Mouse (Mus musculus) neural tube, embryonic 15.5 days (tissue): ENCODE measurements around the gene Tomm70a. TPM values are rescaled to one million over a fixed set of nuclear protein-coding genes. Genes with fewer than 3 reads are reported as not detected.

Experiments used
- ATAC-seq: fragments of 200-750 bp; cut with Nextera tagmentation; 2 replicates; pipeline ENCODE4 v1.8.0; 2017; ENCODE audit warnings: mild to moderate bottlenecking, moderate TSS enrichment, moderate library complexity; ENCODE audit not compliant: low FRiP score
- H3K27ac ChIP-seq: fragments of 300-500 bp; sonication (generic); replicated peaks from 2 replicates; pipeline ENCODE4 v1.5.1; 2015; ENCODE audit warnings: mild to moderate bottlenecking, inconsistent platforms
- H3K27me3 ChIP-seq: fragments of 300-500 bp; sonication (generic); replicated peaks from 2 replicates; pipeline ENCODE4 v1.6.1; 2015; ENCODE audit warnings: inconsistent platforms
- H3K36me3 ChIP-seq: fragments of 300-500 bp; sonication (generic); 2 replicates; pipeline ENCODE4 v1.6.1; 2015; ENCODE audit warnings: inconsistent platforms
- H3K4me1 ChIP-seq: fragments of 300-500 bp; sonication (generic); 2 replicates; pipeline ENCODE4 v1.6.1; 2015; ENCODE audit warnings: inconsistent platforms
- H3K4me2 ChIP-seq: fragments of 300-500 bp; sonication (generic); 2 replicates; pipeline ENCODE4 v1.6.1; 2015; ENCODE audit warnings: inconsistent platforms, mild to moderate bottlenecking, moderate library complexity
- H3K4me3 ChIP-seq: fragments of 300-500 bp; sonication (generic); replicated peaks from 2 replicates; pipeline ENCODE4 v1.5.1; 2015; ENCODE audit warnings: mild to moderate bottlenecking, inconsistent platforms
- H3K9ac ChIP-seq: fragments of 300-500 bp; sonication (generic); replicated peaks from 2 replicates; pipeline ENCODE4 v1.6.1; 2015; ENCODE audit warnings: mild to moderate bottlenecking, inconsistent platforms
- H3K9me3 ChIP-seq: fragments of 300-500 bp; sonication (generic); replicated peaks from 2 replicates; pipeline ENCODE4 v1.6.1; 2016; ENCODE audit warnings: inconsistent platforms
- WGBS: fragments of 180-500 bp; shearing (Covaris S2); methylation state at CpG from one replicate; pipeline ENCODE4 v1.1.7; 2015; ENCODE audit warnings: mixed read lengths; 5-methylcytosine and 5-hydroxymethylcytosine counted together
- polyA plus RNA-seq: library from polyadenylated mRNA; unstranded; fragments of >200 nt; fragmentation: Nextera tagmentation; extraction: Ambion mirVana; gene quantifications from 2 replicates; pipeline ENCODE4 v1.2.1, GENCODE M21; 2015

The Tomm70a gene
- polyA plus RNA-seq, 1 experiment from 2014 or later: 66.8 TPM

GRCm38 (mm10) chr16:57155899-57156298 is 34.4 kb downstream of the Tomm70a start:
- no peak overlapping the region for H3K27ac ChIP-seq
- peaks cover 51% of the 10 kb centered on the region for H3K36me3 ChIP-seq
- no peak overlapping the region for H3K4me3 ChIP-seq
- H3K9ac ChIP-seq: no peak overlapping the region
- ATAC-seq: no peak
- no peaks in the 10 kb centered on the region for H3K27me3 ChIP-seq
- H3K4me1 ChIP-seq: no peaks in the 10 kb centered on the region
- H3K9me3 ChIP-seq: no peaks in the 10 kb centered on the region
- no peak overlapping the region for H3K4me2 ChIP-seq

GRCm38 (mm10) chr16:57157076-57157475 is 35.6 kb downstream of the Tomm70a start:
- 95% methylated on average over 4 of the region's 4 CpGs for WGBS
- Histone ChIP-seq H3K4me2 (no peak overlapping the region), H3K36me3 (peaks cover 51% of the 10 kb centered on the region), H3K27me3 (no peaks in the 10 kb centered on the region), H3K9ac (no peak overlapping the region), H3K27ac (no peak overlapping the region), H3K9me3 (no peaks in the 10 kb centered on the region), H3K4me3 (no peak overlapping the region), H3K4me1 (no peaks in the 10 kb centered on the region)
- no peak; the same call in 1 of the 2 replicates for ATAC-seq

GRCm38 (mm10) chr16:57157728-57158127 is 36.2 kb downstream of the Tomm70a start:
- no peak overlapping the region for H3K27ac ChIP-seq
- no peak overlapping the region for H3K4me3 ChIP-seq
- peaks cover 46% of the 10 kb centered on the region for H3K36me3 ChIP-seq
- no peaks in the 10 kb centered on the region for H3K9me3 ChIP-seq
- 85% methylated on average over 4 of the region's 4 CpGs for WGBS
- H3K27me3 ChIP-seq: no peaks in the 10 kb centered on the region
- H3K4me2 ChIP-seq: no peak overlapping the region
- no peak for ATAC-seq
- no peak overlapping the region for H3K9ac ChIP-seq
- H3K4me1 ChIP-seq: no peaks in the 10 kb centered on the region

- no peak for ATAC-seq
- WGBS: 79% methylated on average over 7 of the region's 7 CpGs
- no peaks in the 10 kb centered on the region for H3K9me3 ChIP-seq
These were observed 38.3 kb downstream of the Tomm70a start for GRCm38 (mm10) chr16:57159835-57160234.

GRCm38 (mm10) chr16:57162841-57163240 is 41.3 kb downstream of the Tomm70a start:
- Histone ChIP-seq H3K4me2 (no peak overlapping the region), H3K27me3 (no peaks in the 10 kb centered on the region), H3K4me1 (peaks cover 11% of the 10 kb centered on the region), H3K4me3 (no peak overlapping the region), H3K9me3 (no peaks in the 10 kb centered on the region), H3K9ac (no peak overlapping the region), H3K27ac (no peak overlapping the region), H3K36me3 (peaks cover 26% of the 10 kb centered on the region)
- no peak for ATAC-seq
- 94% methylated on average over 5 of the region's 5 CpGs for WGBS

More at GRCm38 (mm10) chr16:57159835-57160234, 38.3 kb downstream of the Tomm70a start:
- Histone ChIP-seq H3K4me1 (no peaks in the 10 kb centered on the region), H3K27me3 (no peaks in the 10 kb centered on the region), H3K27ac (no peak overlapping the region), H3K36me3 (peaks cover 46% of the 10 kb centered on the region), H3K4me2 (no peak overlapping the region), H3K4me3 (no peak overlapping the region), H3K9ac (no peak overlapping the region)

- Histone ChIP-seq H3K4me1 (peaks cover 15% of the 10 kb centered on the region), H3K27ac (no peak overlapping the region), H3K4me3 (no peak overlapping the region), H3K4me2 (no peak overlapping the region), H3K36me3 (peaks cover 25% of the 10 kb centered on the region), H3K9ac (no peak overlapping the region), H3K9me3 (no peaks in the 10 kb centered on the region), H3K27me3 (no peaks in the 10 kb centered on the region)
- no peak for ATAC-seq
- WGBS: 85% methylated on average over 1 of the region's 1 CpGs
These were observed 42.2 kb downstream of the Tomm70a start for GRCm38 (mm10) chr16:57163694-57164093.

- Histone ChIP-seq H3K4me2 (no peak overlapping the region), H3K27me3 (no peaks in the 10 kb centered on the region), H3K36me3 (peaks cover 19% of the 10 kb centered on the region), H3K4me3 (no peak overlapping the region), H3K9ac (no peak overlapping the region), H3K9me3 (no peaks in the 10 kb centered on the region), H3K27ac (no peak overlapping the region), H3K4me1 (peaks cover 15% of the 10 kb centered on the region)
- 95% methylated on average over 5 of the region's 5 CpGs for WGBS
- ATAC-seq: no peak
These were observed 43.7 kb downstream of the Tomm70a start for GRCm38 (mm10) chr16:57165157-57165556.

GRCm38 (mm10) chr16:57166086-57166485 is 44.6 kb downstream of the Tomm70a start:
- Histone ChIP-seq H3K27me3 (no peaks in the 10 kb centered on the region), H3K4me1 (peaks cover 15% of the 10 kb centered on the region), H3K36me3 (peaks cover 19% of the 10 kb centered on the region), H3K9me3 (no peaks in the 10 kb centered on the region), H3K4me3 (peak overlapping the region; percentile 59; the same call in 1 of the 2 replicates), H3K9ac (no peak overlapping the region), H3K4me2 (peak overlapping the region; percentile 82), H3K27ac (no peak overlapping the region)
- WGBS: 92% methylated on average over 6 of the region's 6 CpGs
- no peak for ATAC-seq

GRCm38 (mm10) chr16:57166611-57167513 is 45.4 kb downstream of the Tomm70a start, which contains the start of gene Nit2:
Gene Nit2 (minus strand): TSS chr16:57167341.
- Histone ChIP-seq H3K4me2 (peak within 1 kb of the TSS; percentile 82), H3K27ac (peak within 1 kb of the TSS; percentile 84), H3K4me1 (peaks cover 15% of the 10 kb centered on the region), H3K4me3 (peak within 1 kb of the TSS; percentile 59), H3K27me3 (no peaks in the 10 kb centered on the region), H3K9me3 (no peaks in the 10 kb centered on the region), H3K36me3 (peaks cover 21% of the 10 kb centered on the region), H3K9ac (peak within 1 kb of the TSS; percentile 63)
- ATAC-seq: peak; percentile 99
- WGBS: under 1% methylated on average over 58 of the region's 58 CpGs

- H3K4me2 ChIP-seq: peak overlapping the region; percentile 82
- 21% methylated on average over 5 of the region's 5 CpGs for WGBS
- H3K4me1 ChIP-seq: peaks cover 15% of the 10 kb centered on the region
- H3K36me3 ChIP-seq: peaks cover 20% of the 10 kb centered on the region
- H3K27ac ChIP-seq: peak overlapping the region; percentile 84
- peak overlapping the region; percentile 59 for H3K4me3 ChIP-seq
- peak overlapping the region; percentile 63 for H3K9ac ChIP-seq
- H3K9me3 ChIP-seq: no peaks in the 10 kb centered on the region
- no peaks in the 10 kb centered on the region for H3K27me3 ChIP-seq
- ATAC-seq: peak; percentile 63; the same call in 1 of the 2 replicates
These were observed 46.0 kb downstream of the Tomm70a start for GRCm38 (mm10) chr16:57167514-57167912.

- Histone ChIP-seq H3K27ac (no peak overlapping the region), H3K27me3 (no peaks in the 10 kb centered on the region), H3K4me3 (no peak overlapping the region), H3K36me3 (peaks cover 19% of the 10 kb centered on the region), H3K4me2 (no peak overlapping the region), H3K9me3 (no peaks in the 10 kb centered on the region), H3K4me1 (peaks cover 15% of the 10 kb centered on the region), H3K9ac (no peak overlapping the region)
- no peak for ATAC-seq
- WGBS: 55% methylated on average over 4 of the region's 4 CpGs
These were observed 46.7 kb downstream of the Tomm70a start for GRCm38 (mm10) chr16:57168236-57168635.

GRCm38 (mm10) chr16:57171161-57171560 is 49.7 kb downstream of the Tomm70a start:
- Histone ChIP-seq H3K9me3 (no peaks in the 10 kb centered on the region), H3K4me3 (no peak overlapping the region), H3K9ac (no peak overlapping the region), H3K27me3 (no peaks in the 10 kb centered on the region), H3K27ac (no peak overlapping the region), H3K4me2 (no peak overlapping the region), H3K4me1 (peaks cover 14% of the 10 kb centered on the region), H3K36me3 (peaks cover 19% of the 10 kb centered on the region)
- ATAC-seq: no peak
- 89% methylated on average over 8 of the region's 8 CpGs for WGBS
